Mouse (Mus musculus): ENCODE data around the gene Lrit3.
"Not testable (repeated sequence)": the region's sequence is repeated elsewhere in the genome, so short reads cannot be mapped to it uniquely, and the experiment has no call there.

DNA sequence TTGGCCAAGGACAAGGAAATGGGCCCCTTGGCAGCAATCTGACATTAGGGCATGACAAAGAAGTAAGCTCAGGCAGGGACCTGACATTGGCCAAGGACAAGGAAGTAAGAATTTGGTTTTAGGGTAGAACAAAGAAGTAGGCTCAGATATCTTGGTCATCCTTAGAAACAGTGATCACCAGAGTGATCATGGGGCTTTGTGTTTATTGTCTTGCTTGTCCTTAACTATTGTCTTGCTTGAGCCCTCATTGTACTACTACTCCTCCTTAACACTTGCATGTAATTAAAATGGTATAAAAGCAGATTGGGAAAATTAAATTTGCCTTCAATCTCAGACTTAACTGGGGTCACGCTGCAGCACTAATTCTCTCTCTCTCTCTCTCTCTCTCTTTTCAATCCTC, 46.2 kb downstream of the Lrit3 start:
- TF ChIP-seq EP300, CTCF (IDR thresholded peaks at IDR 0.05; ENCODE audit: low read depth): not testable (repeated sequence)
